Mouse (Mus musculus) heart, embryonic 10.5 days (tissue): Measurements from ENCODE around the gene Slc44a1. TPM values are rescaled to one million over a fixed set of nuclear protein-coding genes. Genes with fewer than 3 reads are reported as not detected.

Experiments used
- DNase-seq: peaks from one replicate; pipeline ENCODE4 v3.0.0-alpha.2; 2017; ENCODE audit warnings: low spot score
- H3K27ac ChIP-seq: fragments of 300-500 bp; sonication (generic); 2 replicates; pipeline ENCODE4 v1.5.1; 2016; ENCODE audit warnings: mild to moderate bottlenecking
- H3K27me3 ChIP-seq: fragments of 300-500 bp; sonication (generic); 2 replicates; pipeline ENCODE4 v1.6.1; 2016; ENCODE audit warnings: mild to moderate bottlenecking; ENCODE audit not compliant: poor library complexity, insufficient read depth, severe bottlenecking
- H3K36me3 ChIP-seq: fragments of 300-500 bp; sonication (generic); 2 replicates; pipeline ENCODE4 v1.6.1; 2016; ENCODE audit warnings: mild to moderate bottlenecking, moderate library complexity
- H3K4me1 ChIP-seq: fragments of 300-500 bp; sonication (generic); 2 replicates; pipeline ENCODE4 v1.6.1; 2016; ENCODE audit warnings: mild to moderate bottlenecking
- H3K4me3 ChIP-seq: fragments of 300-500 bp; sonication (generic); 2 replicates; pipeline ENCODE4 v1.5.1; 2016; ENCODE audit warnings: mild to moderate bottlenecking, moderate library complexity
- H3K9me3 ChIP-seq: fragments of 300-500 bp; sonication (generic); 2 replicates; pipeline ENCODE4 v1.6.1; 2016; ENCODE audit warnings: mild to moderate bottlenecking, moderate library complexity
- WGBS: fragments of 180-500 bp; shearing (Covaris S2); methylation state at CpG from one replicate; pipeline ENCODE4 v1.1.7; 2016; 5-methylcytosine and 5-hydroxymethylcytosine counted together
- polyA plus RNA-seq: library from polyadenylated mRNA; unstranded; fragments of >200 nt; fragmentation: Nextera tagmentation; extraction: Ambion mirVana; gene quantifications from 2 replicates; pipeline ENCODE4 v1.2.1, GENCODE M21; 2016

Slc44a1 gene
- polyA plus RNA-seq = 15.9 and 16.3 TPM in 2 replicates

GRCm38 (mm10) chr4:53440010-53440815 lies at the start of gene Slc44a1:
Gene Slc44a1 (plus strand): TSS chr4:53440413.
- under 1% methylated on average over 89 of the region's 122 CpGs for WGBS
- peak; percentile 94 for DNase-seq
- H3K27me3 ChIP-seq = no peaks in the 10 kb centered on the region
- peak within 1 kb of the TSS; percentile 97 for H3K4me3 ChIP-seq
- no peaks in the 10 kb centered on the region for H3K9me3 ChIP-seq
- peak within 1 kb of the TSS; percentile 96 for H3K27ac ChIP-seq
- H3K4me1 ChIP-seq = peaks cover 43% of the 10 kb centered on the region
- no peaks in the 10 kb centered on the region for H3K36me3 ChIP-seq

- H3K9me3 ChIP-seq = no peaks in the 10 kb centered on the region
- H3K4me1 ChIP-seq = peaks cover 4% of the 10 kb centered on the region; the same call in 1 of the 2 replicates
- H3K27me3 ChIP-seq = no peaks in the 10 kb centered on the region
- no peak for DNase-seq
- no peak overlapping the region for H3K4me3 ChIP-seq
- no peaks in the 10 kb centered on the region for H3K36me3 ChIP-seq
- WGBS = 67% methylated on average over 3 of the region's 3 CpGs
- no peak overlapping the region for H3K27ac ChIP-seq
Measured at GRCm38 (mm10) chr4:53395002-53395401, 45.2 kb upstream of the Slc44a1 start.

GRCm38 (mm10) chr4:53396623-53397192 lies 43.5 kb upstream of the Slc44a1 start:
- no peaks in the 10 kb centered on the region for H3K27me3 ChIP-seq
- no peak overlapping the region for H3K27ac ChIP-seq
- 74% methylated on average over 11 of the region's 11 CpGs for WGBS
- H3K36me3 ChIP-seq = no peaks in the 10 kb centered on the region
- H3K4me1 ChIP-seq = peaks cover 4% of the 10 kb centered on the region; the same call in 1 of the 2 replicates
- no peak for DNase-seq
- no peak overlapping the region for H3K4me3 ChIP-seq
- no peaks in the 10 kb centered on the region for H3K9me3 ChIP-seq

- Histone ChIP-seq H3K27ac (0 out of 2 replicates have a peak overlapping the region, but pooled peaks have one; percentile 57), H3K4me3 (no peak overlapping the region), H3K36me3 (no peaks in the 10 kb centered on the region), H3K9me3 (no peaks in the 10 kb centered on the region), H3K27me3 (no peaks in the 10 kb centered on the region), H3K4me1 (peaks cover 4% of the 10 kb centered on the region; the same call in 1 of the 2 replicates)
- no peak for DNase-seq
- WGBS = 53% methylated on average over 4 of the region's 4 CpGs
Measured at GRCm38 (mm10) chr4:53397280-53398117, 42.7 kb upstream of the Slc44a1 start.

- DNase-seq = no peak
- Histone ChIP-seq H3K4me3 (no peak overlapping the region), H3K27ac (no peak overlapping the region), H3K36me3 (no peaks in the 10 kb centered on the region), H3K4me1 (peaks cover 4% of the 10 kb centered on the region; the same call in 1 of the 2 replicates), H3K9me3 (no peaks in the 10 kb centered on the region), H3K27me3 (no peaks in the 10 kb centered on the region)
- 56% methylated on average over 5 of the region's 5 CpGs for WGBS
Measured at GRCm38 (mm10) chr4:53398561-53398960, 41.7 kb upstream of the Slc44a1 start.

- Histone ChIP-seq H3K9me3 (no peaks in the 10 kb centered on the region), H3K4me3 (no peak overlapping the region), H3K4me1 (peaks cover 4% of the 10 kb centered on the region; the same call in 1 of the 2 replicates), H3K36me3 (no peaks in the 10 kb centered on the region), H3K27ac (no peak overlapping the region), H3K27me3 (no peaks in the 10 kb centered on the region)
- WGBS = 76% methylated on average over 1 of the region's 1 CpGs
- no peak for DNase-seq
Measured at GRCm38 (mm10) chr4:53399428-53399827, 40.8 kb upstream of the Slc44a1 start.

- WGBS = 92% methylated on average over 12 of the region's 12 CpGs
- H3K9me3 ChIP-seq = no peaks in the 10 kb centered on the region
- DNase-seq = no peak
- H3K27me3 ChIP-seq = no peaks in the 10 kb centered on the region
- H3K4me1 ChIP-seq = no peaks in the 10 kb centered on the region
- no peak overlapping the region for H3K4me3 ChIP-seq
- no peaks in the 10 kb centered on the region for H3K36me3 ChIP-seq
- no peak overlapping the region for H3K27ac ChIP-seq
Measured at GRCm38 (mm10) chr4:53403386-53403785, 36.8 kb upstream of the Slc44a1 start.

- no peak for DNase-seq
- H3K27me3 ChIP-seq = no peaks in the 10 kb centered on the region
- 85% methylated on average over 6 of the region's 6 CpGs for WGBS
- 0 out of 2 replicates have a peak, but pooled peaks cover under 1% of the 10 kb centered on the region for H3K4me1 ChIP-seq
- no peak overlapping the region for H3K27ac ChIP-seq
- no peaks in the 10 kb centered on the region for H3K9me3 ChIP-seq
- H3K36me3 ChIP-seq = no peaks in the 10 kb centered on the region
- no peak overlapping the region for H3K4me3 ChIP-seq
Measured at GRCm38 (mm10) chr4:53404431-53404925, 35.7 kb upstream of the Slc44a1 start.

- no peaks in the 10 kb centered on the region for H3K9me3 ChIP-seq
Measured at GRCm38 (mm10) chr4:53406866-53407265, 33.3 kb upstream of the Slc44a1 start.

GRCm38 (mm10) chr4:53408821-53409220 lies 31.4 kb upstream of the Slc44a1 start:
- H3K36me3 ChIP-seq = no peaks in the 10 kb centered on the region
- no peak for DNase-seq
- H3K9me3 ChIP-seq = no peaks in the 10 kb centered on the region
- no peak overlapping the region for H3K27ac ChIP-seq
- H3K27me3 ChIP-seq = no peaks in the 10 kb centered on the region
- H3K4me1 ChIP-seq = peaks cover 11% of the 10 kb centered on the region; the same call in 1 of the 2 replicates
- no peak overlapping the region for H3K4me3 ChIP-seq
- 78% methylated on average over 8 of the region's 8 CpGs for WGBS

More at GRCm38 (mm10) chr4:53406866-53407265, 33.3 kb upstream of the Slc44a1 start:
- Histone ChIP-seq H3K4me1 (0 out of 2 replicates have a peak, but pooled peaks cover 5% of the 10 kb centered on the region), H3K36me3 (no peaks in the 10 kb centered on the region), H3K27me3 (no peaks in the 10 kb centered on the region), H3K27ac (no peak overlapping the region), H3K4me3 (no peak overlapping the region)
- no peak for DNase-seq

- H3K4me3 ChIP-seq = no peak overlapping the region
- H3K36me3 ChIP-seq = no peaks in the 10 kb centered on the region
- H3K4me1 ChIP-seq = peaks cover 11% of the 10 kb centered on the region; the same call in 1 of the 2 replicates
- no peak for DNase-seq
- no peaks in the 10 kb centered on the region for H3K9me3 ChIP-seq
- WGBS = 37% methylated on average over 5 of the region's 5 CpGs
- no peaks in the 10 kb centered on the region for H3K27me3 ChIP-seq
- H3K27ac ChIP-seq = no peak overlapping the region
Measured at GRCm38 (mm10) chr4:53409526-53410085, 30.6 kb upstream of the Slc44a1 start.

- DNase-seq = no peak
- Histone ChIP-seq H3K9me3 (no peaks in the 10 kb centered on the region), H3K27me3 (no peaks in the 10 kb centered on the region), H3K36me3 (no peaks in the 10 kb centered on the region), H3K4me3 (no peak overlapping the region), H3K4me1 (peaks cover 11% of the 10 kb centered on the region; the same call in 1 of the 2 replicates), H3K27ac (no peak overlapping the region)
- 82% methylated on average over 5 of the region's 5 CpGs for WGBS
Measured at GRCm38 (mm10) chr4:53410752-53411151, 29.5 kb upstream of the Slc44a1 start.
